12 mouse cellular contexts compared by ENCODE assay signal in the genomic region with DNA sequence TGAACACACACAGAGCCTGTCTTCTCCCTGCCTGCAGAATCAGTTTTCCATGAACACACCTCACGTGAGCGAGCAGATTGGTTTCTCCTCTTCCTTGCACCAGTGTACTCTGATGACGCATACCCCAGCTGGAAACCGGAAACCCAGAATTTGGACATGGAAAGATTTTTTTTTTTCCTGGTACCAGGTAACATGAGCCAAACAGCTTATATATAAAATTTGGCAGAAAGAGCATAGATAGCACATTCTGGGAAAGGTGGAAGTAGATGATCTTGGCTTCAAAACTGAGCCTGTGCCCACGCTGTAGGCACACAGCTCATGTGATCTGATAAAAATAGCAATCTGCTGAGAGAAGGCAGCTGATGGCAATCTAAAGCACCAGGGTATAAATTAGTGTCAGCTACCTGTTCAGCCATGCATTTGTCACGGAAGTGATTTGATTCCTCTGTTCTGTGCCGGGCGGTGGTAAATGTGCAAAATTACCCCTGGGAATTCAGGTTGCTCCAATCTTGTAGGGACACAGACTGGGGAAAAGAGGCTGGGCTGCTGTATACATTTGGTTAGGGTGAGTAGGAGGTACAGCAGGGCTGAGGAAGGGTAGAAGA. TPM values are rescaled to one million over a fixed set of nuclear protein-coding genes. Genes with fewer than 3 reads are reported as not detected.
DNase-seq lines count a peak whose midpoint lies in the region; ATAC-seq lines count a peak whose summit lies in the region.
"Had no signal": no experiment of that assay in that cellular context is flagged by ENCODE, and none has a peak within 500 bp of the region (broad histone marks: within the 10 kb centered on the region; RNA-seq: fewer than 3 reads in every experiment).

No protein-coding gene starts in this region.

- H3K4me1 ChIP-seq in kidney, embryonic 14.5 days (ENCODE audit: control insufficient read depth, insufficient read depth, low read length): 0 out of 2 replicates have a peak, but pooled peaks cover 6% of the 10 kb centered on the region
- peaks cover 4% of the 10 kb centered on the region; the same call in 1 of the 2 replicates for H3K4me1 ChIP-seq in embryonic facial prominence, embryonic 14.5 days (ENCODE audit: control insufficient read depth, insufficient read depth, low read length)
- H3K4me1 ChIP-seq: liver, embryonic 15.5 days had no signal

- peaks cover 7% of the 10 kb centered on the region; the same call in 1 of the 2 replicates for H3K9me3 ChIP-seq in kidney, embryonic 14.5 days (ENCODE audit: control insufficient read depth, low read length)
- H3K9me3 ChIP-seq in embryonic facial prominence, embryonic 14.5 days (ENCODE audit: control insufficient read depth, low read length): no peaks in the 10 kb centered on the region
- H3K9me3 ChIP-seq: liver, embryonic 15.5 days had no signal

- no peak for DNase-seq in kidney, postnatal 36 days
- peak; percentile 37 for DNase-seq in cerebellum, adult 11 months
- peak; percentile 54 for DNase-seq in embryonic facial prominence, embryonic 14.5 days (ENCODE audit: low spot score)
- DNase-seq in left cerebral cortex, adult 18-20 months (ENCODE audit: low spot score in 2 of 2): peak; percentile 48 to 57
- no peak for DNase-seq in natural killer cell, adult 2 months (ENCODE audit: low spot score in 2 of 2)
- no peak for DNase-seq in embryo, embryonic 10 days (ENCODE audit: low spot score)
- no peak for DNase-seq in Muller cell, postnatal 12 days (ENCODE audit: inconsistent ontology term)
- DNase-seq: gastrocnemius, postnatal 10 days had no signal

- no peak overlapping the region for H3K4me3 ChIP-seq in kidney, embryonic 14.5 days (ENCODE audit: low read length)
- H3K4me3 ChIP-seq in embryonic facial prominence, embryonic 14.5 days (ENCODE audit: low read depth, low read length): no peak overlapping the region
- H3K4me3 ChIP-seq: liver, embryonic 15.5 days; myocyte had no signal

- H3K27me3 ChIP-seq in kidney, embryonic 14.5 days (ENCODE audit: control insufficient read depth, insufficient read depth, low read length): no peaks in the 10 kb centered on the region
- H3K27me3 ChIP-seq in embryonic facial prominence, embryonic 14.5 days (replicated peaks; ENCODE audit: control insufficient read depth, insufficient read depth, low read length): no peaks in the 10 kb centered on the region
- H3K27me3 ChIP-seq: liver, embryonic 15.5 days had no signal

- 0 out of 2 replicates have a peak, but pooled peaks have one; percentile 34 for ATAC-seq in kidney, embryonic 14.5 days (ENCODE audit: low FRiP score, low TSS enrichment)
- ATAC-seq in embryonic facial prominence, embryonic 14.5 days (ENCODE audit: low read depth): peak; percentile 80

- H3K36me3 ChIP-seq in kidney, embryonic 14.5 days (ENCODE audit: control insufficient read depth, insufficient read depth, low read length): no peaks in the 10 kb centered on the region
- no peaks in the 10 kb centered on the region for H3K36me3 ChIP-seq in embryonic facial prominence, embryonic 14.5 days (ENCODE audit: control insufficient read depth, insufficient read depth, low read length)
- H3K36me3 ChIP-seq: liver, embryonic 15.5 days had no signal

- H3K4me2 ChIP-seq in kidney, embryonic 14.5 days (replicated peaks; ENCODE audit: low read depth, low read length): no peak overlapping the region
- no peak overlapping the region for H3K4me2 ChIP-seq in embryonic facial prominence, embryonic 14.5 days (ENCODE audit: low read depth, low read length)
- H3K4me2 ChIP-seq: liver, embryonic 15.5 days had no signal

- WGBS in kidney, embryonic 14.5 days: 36% methylated on average over 8 of the region's 8 CpGs
- 46% methylated on average over 8 of the region's 8 CpGs for WGBS in embryonic facial prominence, embryonic 14.5 days

- H3K9ac ChIP-seq in kidney, embryonic 14.5 days (ENCODE audit: low read depth, low read length): no peak overlapping the region
- no peak overlapping the region for H3K9ac ChIP-seq in embryonic facial prominence, embryonic 14.5 days (ENCODE audit: low read depth, low read length)
- H3K9ac ChIP-seq: liver, embryonic 15.5 days had no signal

- H3K27ac ChIP-seq in kidney, embryonic 14.5 days (ENCODE audit: low read depth, low read length): no peak overlapping the region
- H3K27ac ChIP-seq in embryonic facial prominence, embryonic 14.5 days (replicated peaks; ENCODE audit: low read depth, low read length): no peak overlapping the region
- H3K27ac ChIP-seq: liver, embryonic 15.5 days had no signal

RNA-seq across cellular contexts. Expression of gene Slc34a2, which starts 35.2 kb away (rescaled TPM):
- 0.09 TPM in 1 of 2 replicates, not detected in the other for polyA plus RNA-seq in kidney, embryonic 14.5 days (2014; fragmentation: Nextera tagmentation; extraction: Ambion mirVana)
- 0.34 and 0.72 TPM in 2 replicates for polyA plus RNA-seq in embryonic facial prominence, embryonic 14.5 days (2014; fragmentation: Nextera tagmentation; extraction: Ambion mirVana)
- under 1 TPM; 0.07 to 0.23 TPM for total RNA-seq in left cerebral cortex, adult 18-20 months (2021)
- total RNA-seq: gastrocnemius, postnatal 10 days had no signal
- polyA plus RNA-seq: myocyte; stomach, embryonic 14.5 days had no signal

Comparison
In these comparisons a context has a peak if more than half of its experiments do, and no peak if none do; other contexts are left out.
1. DNase-seq: peak in cerebellum, adult 11 months (single experiment), embryonic facial prominence, embryonic 14.5 days (single experiment) and left cerebral cortex, adult 18-20 months (2 of 2); none in kidney, postnatal 36 days (0 of 2), natural killer cell, adult 2 months (0 of 2), embryo, embryonic 10 days (single experiment) and Muller cell, postnatal 12 days (single experiment).